Mouse (Mus musculus): Measurements from ENCODE around the gene Spock3. TPM values are rescaled to one million over a fixed set of nuclear protein-coding genes. Genes with fewer than 3 reads are reported as not detected.

Gene Spock3
- 0.48 and 0.50 TPM in 2 replicates for polyA plus RNA-seq (2012; rRNA removed)

GRCm38 (mm10) chr8:62950709-62951108 lies at the start of gene Spock3:
Gene Spock3 (plus strand): TSS chr8:62951009.
- no peaks in the 10 kb centered on the region for H3K27me3 ChIP-seq (ENCODE audit: control insufficient read depth, insufficient read depth, low read length)
- WGBS = 58% methylated on average over 2 of the region's 2 CpGs
- H3K36me3 ChIP-seq (ENCODE audit: control insufficient read depth, insufficient read depth, low read length) = no peaks in the 10 kb centered on the region
- no peak within 1 kb of the TSS for H3K4me3 ChIP-seq (ENCODE audit: control insufficient read depth, insufficient read depth, low read length)
- TF ChIP-seq POLR2A (IDR thresholded peaks at IDR 0.05; ENCODE audit: control insufficient read depth, extremely low read depth, insufficient read depth, low read length, poor library complexity) (no peak), CTCF (IDR thresholded peaks at IDR 0.05; ENCODE audit: borderline replicate concordance, control insufficient read depth, extremely low read depth, insufficient read depth, low read length, poor library complexity) (no peak)
- H3K4me1 ChIP-seq (replicated peaks; ENCODE audit: control insufficient read depth, insufficient read depth, low read length) = no peaks in the 10 kb centered on the region
- H3K27ac ChIP-seq (ENCODE audit: control insufficient read depth, insufficient read depth, low read length) = no peak within 1 kb of the TSS
- DNase-seq = no peak

DNA sequence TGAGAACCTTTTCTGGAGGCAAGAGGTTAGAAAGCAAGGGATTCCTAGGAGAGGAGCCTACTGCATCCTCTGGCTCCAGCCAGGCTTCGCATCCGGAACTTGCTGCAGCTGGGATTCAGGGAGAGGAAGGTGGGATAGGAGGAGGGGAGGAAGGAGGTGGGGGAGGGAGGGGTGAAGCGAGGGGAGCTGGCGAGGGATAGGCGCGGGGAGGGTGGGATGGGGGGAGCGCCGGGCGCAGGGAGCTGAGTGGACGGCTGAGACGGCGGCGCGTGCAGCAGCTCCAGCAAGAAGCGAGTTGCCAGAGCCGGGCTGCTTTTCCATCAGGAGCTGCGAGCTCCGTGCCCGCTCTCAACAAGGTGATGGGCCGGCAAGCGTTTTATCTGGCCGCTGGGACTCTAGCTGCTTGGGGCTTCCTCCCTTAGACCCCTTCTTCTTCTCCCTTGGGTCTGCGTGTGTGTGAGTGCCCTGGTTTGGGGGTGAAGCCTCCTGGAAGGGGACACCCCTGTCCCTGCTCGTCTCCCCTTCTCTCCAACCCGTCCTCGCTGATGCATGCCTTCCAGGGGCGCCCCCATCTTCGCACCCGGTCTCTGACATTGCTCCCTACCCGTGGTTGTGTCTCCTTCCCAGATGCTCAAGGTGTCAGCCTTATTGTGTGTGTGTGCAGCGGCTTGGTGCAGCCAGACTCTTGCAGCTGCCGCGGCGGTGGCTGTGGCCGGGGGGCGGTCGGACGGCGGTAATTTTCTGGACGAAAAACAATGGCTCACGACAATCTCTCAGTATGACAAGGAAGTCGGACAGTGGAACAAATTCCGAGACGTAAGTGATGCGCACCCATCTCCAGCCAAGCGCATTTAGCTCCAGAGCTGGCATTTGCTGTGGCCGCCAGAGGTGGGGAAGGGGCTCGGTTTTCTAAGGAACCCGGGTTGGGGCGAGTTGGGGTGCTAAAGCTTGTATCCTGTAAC lies 645 bp downstream of the Spock3 start:
- TF ChIP-seq POLR2A (IDR thresholded peaks at IDR 0.05; ENCODE audit: control insufficient read depth, extremely low read depth, insufficient read depth, low read length, poor library complexity) = no peak
- no peak for TF ChIP-seq CTCF (IDR thresholded peaks at IDR 0.05; ENCODE audit: borderline replicate concordance, control insufficient read depth, extremely low read depth, insufficient read depth, low read length, poor library complexity)
- Histone ChIP-seq H3K27ac (ENCODE audit: control insufficient read depth, insufficient read depth, low read length) (no peak overlapping the region), H3K36me3 (ENCODE audit: control insufficient read depth, insufficient read depth, low read length) (no peaks in the 10 kb centered on the region), H3K4me1 (replicated peaks; ENCODE audit: control insufficient read depth, insufficient read depth, low read length) (no peaks in the 10 kb centered on the region), H3K27me3 (ENCODE audit: control insufficient read depth, insufficient read depth, low read length) (no peaks in the 10 kb centered on the region), H3K4me3 (ENCODE audit: control insufficient read depth, insufficient read depth, low read length) (no peak overlapping the region)
- no peak for DNase-seq
- WGBS = 7% methylated on average over 50 of the region's 50 CpGs

DNA sequence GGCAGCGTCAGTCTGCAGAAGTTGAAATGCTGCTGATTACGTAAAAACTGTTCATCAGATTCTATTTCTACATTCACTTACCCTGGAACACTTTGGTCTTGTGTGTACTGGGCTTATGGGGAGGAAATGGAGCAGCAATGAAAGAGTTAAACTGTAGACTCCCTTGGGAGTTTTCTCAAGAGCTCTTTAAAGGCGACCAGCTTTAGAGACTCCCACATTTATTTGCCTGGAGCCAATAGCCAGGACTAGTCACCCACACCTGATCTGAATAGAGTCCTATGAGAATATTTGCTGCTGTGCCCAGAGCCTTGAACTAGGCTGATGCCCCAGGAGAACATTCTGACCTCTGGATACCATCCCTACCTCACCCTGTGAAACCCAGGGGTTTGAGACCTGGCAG lies 1.7 kb downstream of the Spock3 start:
- no peak for DNase-seq
- Histone ChIP-seq H3K27ac (ENCODE audit: control insufficient read depth, insufficient read depth, low read length) (no peak overlapping the region), H3K4me1 (replicated peaks; ENCODE audit: control insufficient read depth, insufficient read depth, low read length) (no peaks in the 10 kb centered on the region), H3K4me3 (ENCODE audit: control insufficient read depth, insufficient read depth, low read length) (no peak overlapping the region), H3K36me3 (ENCODE audit: control insufficient read depth, insufficient read depth, low read length) (no peaks in the 10 kb centered on the region), H3K27me3 (ENCODE audit: control insufficient read depth, insufficient read depth, low read length) (no peaks in the 10 kb centered on the region)
- 23% methylated on average over 3 of the region's 3 CpGs for WGBS
- no peak for TF ChIP-seq POLR2A (IDR thresholded peaks at IDR 0.05; ENCODE audit: control insufficient read depth, extremely low read depth, insufficient read depth, low read length, poor library complexity)

GRCm38 (mm10) chr8:62962608-62963007 lies 11.8 kb downstream of the Spock3 start:
- no peak for DNase-seq
- 92% methylated on average over 3 of the region's 3 CpGs for WGBS
- Histone ChIP-seq H3K27me3 (ENCODE audit: control insufficient read depth, insufficient read depth, low read length) (no peaks in the 10 kb centered on the region), H3K4me1 (replicated peaks; ENCODE audit: control insufficient read depth, insufficient read depth, low read length) (no peaks in the 10 kb centered on the region), H3K4me3 (ENCODE audit: control insufficient read depth, insufficient read depth, low read length) (no peak overlapping the region), H3K27ac (ENCODE audit: control insufficient read depth, insufficient read depth, low read length) (no peak overlapping the region), H3K36me3 (ENCODE audit: control insufficient read depth, insufficient read depth, low read length) (no peaks in the 10 kb centered on the region)
- TF ChIP-seq CTCF (IDR thresholded peaks at IDR 0.05; ENCODE audit: borderline replicate concordance, control insufficient read depth, extremely low read depth, insufficient read depth, low read length, poor library complexity) = no peak
- no peak for TF ChIP-seq POLR2A (IDR thresholded peaks at IDR 0.05; ENCODE audit: control insufficient read depth, extremely low read depth, insufficient read depth, low read length, poor library complexity)

DNA sequence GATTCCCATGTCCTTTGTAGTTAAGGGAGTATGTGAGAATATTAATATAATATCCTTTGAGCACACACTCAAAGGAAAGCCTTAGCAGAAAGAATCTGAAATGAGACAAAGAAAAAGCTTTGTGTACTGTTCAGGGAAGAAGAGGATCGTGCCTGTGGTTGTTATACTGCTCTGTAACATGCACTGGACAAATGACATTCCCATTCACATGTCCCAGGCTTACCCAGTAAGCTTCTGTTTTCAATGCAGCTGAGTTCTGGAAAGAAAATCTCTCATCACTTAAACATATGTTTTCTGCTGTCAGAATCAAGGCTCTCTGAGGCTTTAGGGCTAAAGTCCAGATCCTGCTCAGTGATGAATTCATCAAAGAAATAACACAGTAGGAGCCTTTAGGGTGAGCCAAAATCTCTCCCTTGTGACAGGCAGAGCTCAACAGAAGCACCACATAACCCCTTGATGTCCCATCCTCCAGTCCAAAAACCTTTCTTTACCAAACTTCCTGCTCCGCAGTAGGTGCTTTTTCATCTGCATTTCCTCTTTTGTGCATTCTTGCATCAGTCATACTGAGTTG lies 19.1 kb downstream of the Spock3 start:
- no peaks in the 10 kb centered on the region for H3K27me3 ChIP-seq (ENCODE audit: control insufficient read depth, insufficient read depth, low read length)
- 76% methylated on average over 2 of the region's 2 CpGs for WGBS
- H3K4me1 ChIP-seq (replicated peaks; ENCODE audit: control insufficient read depth, insufficient read depth, low read length) = no peaks in the 10 kb centered on the region
- no peak overlapping the region for H3K27ac ChIP-seq (ENCODE audit: control insufficient read depth, insufficient read depth, low read length)
- DNase-seq = no peak
- TF ChIP-seq CTCF (IDR thresholded peaks at IDR 0.05; ENCODE audit: borderline replicate concordance, control insufficient read depth, extremely low read depth, insufficient read depth, low read length, poor library complexity) = no peak
- TF ChIP-seq POLR2A (IDR thresholded peaks at IDR 0.05; ENCODE audit: control insufficient read depth, extremely low read depth, insufficient read depth, low read length, poor library complexity) = no peak
- no peaks in the 10 kb centered on the region for H3K36me3 ChIP-seq (ENCODE audit: control insufficient read depth, insufficient read depth, low read length)
- H3K4me3 ChIP-seq (ENCODE audit: control insufficient read depth, insufficient read depth, low read length) = no peak overlapping the region

- no peaks in the 10 kb centered on the region for H3K36me3 ChIP-seq (ENCODE audit: control insufficient read depth, insufficient read depth, low read length)
- DNase-seq = no peak
- no peaks in the 10 kb centered on the region for H3K4me1 ChIP-seq (replicated peaks; ENCODE audit: control insufficient read depth, insufficient read depth, low read length)
- TF ChIP-seq POLR2A (IDR thresholded peaks at IDR 0.05; ENCODE audit: control insufficient read depth, extremely low read depth, insufficient read depth, low read length, poor library complexity) (no peak), CTCF (IDR thresholded peaks at IDR 0.05; ENCODE audit: borderline replicate concordance, control insufficient read depth, extremely low read depth, insufficient read depth, low read length, poor library complexity) (no peak)
- no peaks in the 10 kb centered on the region for H3K27me3 ChIP-seq (ENCODE audit: control insufficient read depth, insufficient read depth, low read length)
- 74% methylated on average over 3 of the region's 3 CpGs for WGBS
- no peak overlapping the region for H3K27ac ChIP-seq (ENCODE audit: control insufficient read depth, insufficient read depth, low read length)
- H3K4me3 ChIP-seq (ENCODE audit: control insufficient read depth, insufficient read depth, low read length) = no peak overlapping the region
Measured at GRCm38 (mm10) chr8:63088984-63089383, 138.2 kb downstream of the Spock3 start.
